Mouse (Mus musculus) left cerebral cortex, postnatal 14 days (tissue): Measurements from ENCODE around the gene Cd59b. TPM values are rescaled to one million over a fixed set of nuclear protein-coding genes. Genes with fewer than 3 reads are reported as not detected.

ENCODE experiments used
- DNase-seq, 2 experiments: peaks; one replicate each; pipeline ENCODE4 v3.0.0; 2021 to 2022; ENCODE audit warnings: low spot score in 2 of 2, mixed read lengths in 1 of 2
- intact Hi-C: fragments of 180-260 bp; cut with DNase I; formaldehyde crosslinking; loops from one replicate; pipeline ENCODE4 v1.15.1; 2025
- long read RNA-seq, 2 experiments: library from polyadenylated mRNA; stranded (forward); transcript quantifications; one replicate each; pipeline ENCODE4 v2.0.0; 2021
- total RNA-seq, 2 experiments: library from RNA; stranded (reverse); gene quantifications; 2 replicates each; pipeline ENCODE4 v1.2.3; 2021

Cd59b gene
- total RNA-seq: under 1 TPM; 0.59 to 0.88 TPM
- long read RNA-seq, experiment 1: 0 reads
- long read RNA-seq, experiment 2: 0 reads

DNA sequence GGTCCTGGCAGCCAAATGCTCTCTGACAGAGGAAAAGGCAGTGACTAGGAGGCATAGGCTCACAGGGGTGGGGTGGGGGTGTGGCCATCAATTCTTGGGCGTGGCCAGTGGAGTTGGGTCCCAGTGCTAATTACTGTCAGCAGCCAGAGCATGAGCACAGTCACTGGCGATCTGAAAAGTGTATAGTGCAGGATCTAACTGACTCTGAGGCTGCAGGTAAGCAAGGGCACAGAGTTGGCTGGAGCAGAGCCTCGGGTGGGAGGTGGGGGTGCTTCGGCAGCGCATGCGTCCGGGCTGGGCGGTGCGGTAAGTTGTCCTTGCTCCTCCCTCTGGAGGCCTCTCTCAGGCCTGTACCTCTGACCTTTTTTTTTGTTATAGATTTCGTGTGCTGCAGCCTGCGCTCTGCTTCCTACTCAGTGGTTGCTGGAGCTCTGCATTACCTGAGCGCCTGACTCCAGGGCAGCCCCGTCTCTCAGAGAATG lies at the start of gene Cd59b:
Gene Cd59b (plus strand): TSS at position 146 of the 482 bp plus-strand sequence.
- DNase-seq: no peak
- intact Hi-C loops: no loop called here

DNA sequence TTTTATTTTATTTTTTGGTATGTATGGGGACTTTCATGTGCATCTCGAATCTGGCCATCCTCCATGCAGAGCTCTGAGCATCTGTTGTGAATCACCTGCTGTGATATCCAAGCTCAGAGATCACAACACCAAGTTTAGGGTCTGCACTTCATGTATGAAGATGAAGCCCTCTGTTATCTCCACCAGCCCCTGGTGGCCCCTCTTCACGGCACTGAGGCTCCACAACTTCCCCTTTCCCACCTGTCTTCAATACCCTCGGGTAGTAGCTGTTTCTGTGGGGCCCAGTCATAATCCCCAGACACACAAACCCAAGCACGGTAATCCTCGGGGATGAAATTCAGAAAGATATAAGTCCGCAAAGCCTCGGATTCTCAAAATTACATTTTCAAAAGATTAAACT lies 46.6 kb upstream of the Cd59b start:
- no peak for DNase-seq
- intact Hi-C loops: no loop called here

DNA sequence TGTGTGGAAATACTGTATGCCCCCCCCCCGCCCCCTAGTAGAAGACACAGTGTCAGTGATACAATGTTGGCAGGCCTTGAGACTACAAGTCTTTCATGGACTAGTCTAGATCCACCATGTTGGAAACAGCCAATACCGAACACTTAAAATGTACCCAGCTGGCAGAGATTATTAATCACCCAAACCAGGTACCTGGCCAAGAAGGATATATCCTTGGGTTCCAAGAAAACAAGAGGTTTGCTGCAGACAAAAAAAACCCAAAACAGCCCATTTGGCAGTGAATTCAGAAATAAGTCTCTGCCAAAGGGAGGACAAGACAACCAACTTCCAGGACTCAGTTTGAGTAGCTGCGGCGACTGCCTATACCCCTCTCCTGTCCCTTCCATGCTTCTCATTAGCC lies 45.0 kb upstream of the Cd59b start:
- no peak for DNase-seq
- intact Hi-C loops: no loop called here

DNA sequence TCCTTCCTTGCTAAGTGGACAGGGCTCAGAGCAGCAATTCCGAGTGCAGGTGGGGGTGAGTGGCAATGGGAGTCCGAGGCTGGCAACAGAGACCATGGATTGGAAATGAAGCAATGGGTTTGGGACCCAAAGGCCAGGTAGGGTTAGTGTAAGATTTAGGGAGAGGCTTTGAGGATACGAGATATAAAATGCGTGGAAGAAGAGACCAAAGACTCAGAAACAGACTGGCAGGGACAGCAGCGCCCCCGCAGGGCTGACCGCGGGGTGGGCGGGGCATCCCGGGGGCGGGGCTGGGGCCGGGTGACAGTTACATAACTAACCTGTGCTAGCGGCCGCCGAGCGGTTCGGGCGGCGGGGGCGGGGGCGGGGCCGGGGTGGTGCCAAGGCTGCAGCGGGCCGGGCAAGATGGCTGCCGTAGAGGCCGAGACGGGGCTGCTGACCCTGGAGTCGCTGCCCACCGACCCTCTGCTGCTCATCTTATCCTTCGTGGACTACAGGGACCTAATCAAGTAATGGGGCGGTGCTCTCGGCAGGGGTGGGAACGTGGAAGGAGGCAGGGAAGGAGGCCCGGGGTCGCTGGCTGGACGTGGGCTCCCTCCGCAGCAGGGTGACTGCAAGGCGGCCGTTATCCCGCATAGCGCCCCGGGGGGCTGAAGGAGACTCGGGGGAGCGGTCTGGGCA lies 42.1 kb upstream of the Cd59b start, which contains the start of gene Fbxo3:
Gene Fbxo3 (plus strand): TSS at position 264 of the 681 bp plus-strand sequence.
- intact Hi-C loops: no loop called here

DNA sequence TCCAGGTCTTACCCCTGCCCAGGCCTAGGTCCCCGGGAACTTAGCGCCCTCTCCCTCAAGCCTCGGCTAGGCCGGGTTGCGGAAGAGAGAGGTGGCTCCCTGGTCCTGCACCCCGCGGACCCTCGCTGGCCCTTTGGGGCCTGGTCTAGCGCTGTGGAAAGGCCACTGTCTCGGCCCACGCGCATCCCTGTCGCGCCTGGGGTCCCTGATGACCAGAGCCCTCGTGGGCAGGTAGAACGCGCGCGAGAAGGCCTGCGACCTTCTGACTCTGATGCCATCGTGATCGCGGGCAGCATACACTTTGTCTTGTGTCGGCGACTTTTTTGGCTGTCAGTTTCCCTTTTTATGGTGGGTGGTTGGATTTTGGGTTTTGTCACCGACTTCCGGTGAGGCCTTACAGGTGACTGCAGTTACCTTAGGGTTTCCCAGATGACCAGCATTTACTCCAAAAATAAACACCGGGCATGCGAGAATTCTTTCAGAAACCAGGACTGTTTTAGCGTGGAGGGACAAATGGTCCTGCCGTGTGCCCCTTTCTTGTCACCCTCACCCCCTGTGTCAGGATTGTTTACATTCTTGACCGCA lies 41.4 kb upstream of the Cd59b start, which contains the start of gene 4931422A03Rik:
Gene 4931422A03Rik (minus strand): TSS at position 223 of the 585 bp plus-strand sequence.
- DNase-seq: peak; percentile 16
- intact Hi-C loops: no loop called here

More for the DNA sequence above, 42.1 kb upstream of the Cd59b start, which contains the start of gene Fbxo3:
- DNase-seq: peak; percentile 71 to 77

DNA sequence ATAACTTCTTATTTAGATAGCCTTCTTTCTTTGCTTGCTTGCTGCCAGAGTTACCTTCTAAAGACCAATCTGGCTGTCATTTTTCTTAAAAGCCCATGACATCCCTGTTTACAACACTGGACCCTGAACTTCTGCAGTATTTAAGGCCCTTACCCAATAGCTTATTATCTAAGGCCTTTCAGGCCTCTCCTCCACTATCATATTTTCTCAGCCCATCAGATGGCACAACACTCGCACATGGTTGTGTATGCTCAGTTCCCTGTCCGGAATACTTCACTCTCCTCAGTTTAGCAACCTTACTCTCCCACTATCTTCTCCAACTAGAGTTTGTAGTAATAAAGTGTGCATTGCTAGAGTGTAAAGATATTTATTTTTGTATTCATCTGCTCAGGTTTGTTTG lies 40.6 kb upstream of the Cd59b start:
- intact Hi-C loops: no loop called here

DNA sequence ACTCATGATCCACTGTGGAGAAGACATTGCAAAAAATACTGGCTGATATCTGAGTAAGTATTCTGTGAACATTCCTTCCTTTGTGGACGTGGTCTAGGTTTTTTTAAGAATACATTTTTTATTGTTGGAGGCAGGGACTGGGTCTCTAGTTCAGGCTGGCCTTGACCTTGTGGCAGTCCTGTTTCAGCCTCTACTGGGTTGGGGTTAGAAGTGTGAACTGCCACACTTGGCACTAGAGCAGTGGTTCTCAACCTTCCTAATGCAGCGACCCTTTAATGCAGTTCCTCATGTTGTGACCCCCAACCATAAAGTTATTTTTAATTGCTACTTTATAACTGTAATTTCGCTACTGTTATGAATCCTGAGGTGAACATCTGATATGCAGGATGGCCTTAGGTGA lies 39.3 kb upstream of the Cd59b start:
- intact Hi-C loops: loop anchor here (10.0 kb wide), 2 partner anchors 94 to 394 kb away; partner anchors contain the start of gene A930018P22Rik
- no peak for DNase-seq

More for the DNA sequence above, 40.6 kb upstream of the Cd59b start:
- no peak for DNase-seq

DNA sequence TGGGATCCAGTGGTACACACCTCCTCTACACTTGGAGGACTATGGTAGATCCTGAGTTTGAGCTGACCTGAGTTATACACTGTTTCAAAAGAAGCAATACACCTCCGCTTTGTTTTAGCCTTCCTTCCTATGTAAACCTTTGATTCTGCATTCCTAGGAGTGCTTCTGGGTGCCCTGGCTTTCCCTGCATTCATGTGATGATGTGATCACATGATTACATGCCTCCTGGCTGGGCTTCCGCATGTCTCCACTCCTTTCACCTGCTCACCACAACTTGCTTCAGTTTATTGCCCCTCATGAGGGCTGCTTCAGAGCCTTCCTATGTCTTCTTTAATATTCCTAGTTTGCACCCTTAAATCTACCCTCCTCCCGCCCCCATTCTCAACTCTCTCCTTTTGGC lies 37.6 kb upstream of the Cd59b start:
- no peak for DNase-seq
- intact Hi-C loops: loop anchor here (10.0 kb wide), 2 partner anchors 93 to 393 kb away; partner anchors contain the start of gene A930018P22Rik

DNA sequence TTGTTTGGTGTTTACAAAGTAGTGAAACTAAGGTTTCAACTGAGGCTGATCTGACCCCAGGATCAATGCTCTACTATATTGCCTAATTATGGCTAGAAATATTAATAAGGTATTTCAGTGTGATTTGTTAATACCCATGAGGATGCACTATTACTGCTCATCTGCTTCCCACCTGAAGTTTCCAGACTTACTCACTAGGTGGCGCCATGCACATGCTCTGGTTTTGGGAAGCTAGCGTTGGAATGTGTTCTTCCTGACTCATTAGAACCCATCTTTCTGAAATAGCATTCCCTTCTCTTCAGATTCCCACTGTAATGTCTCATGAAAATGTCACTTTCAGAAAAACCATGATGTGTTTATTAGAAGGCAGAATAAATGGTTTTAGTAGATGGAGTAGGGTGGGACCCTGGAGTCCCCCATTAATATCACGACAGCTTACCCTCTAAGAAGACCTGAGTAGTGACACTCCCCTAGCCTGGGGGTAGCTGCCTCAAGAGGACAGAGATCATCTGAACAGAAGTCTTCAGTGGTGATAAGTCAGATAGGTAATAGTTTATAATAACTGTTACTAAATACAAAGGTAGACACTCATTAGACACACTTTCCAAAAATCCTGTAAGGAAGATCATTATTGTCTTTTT lies 34.7 kb upstream of the Cd59b start:
- peak; percentile 74 to 79 for DNase-seq
- intact Hi-C loops: loop anchor here (10.0 kb wide), 2 partner anchors 90 to 390 kb away; partner anchors contain the start of gene A930018P22Rik

DNA sequence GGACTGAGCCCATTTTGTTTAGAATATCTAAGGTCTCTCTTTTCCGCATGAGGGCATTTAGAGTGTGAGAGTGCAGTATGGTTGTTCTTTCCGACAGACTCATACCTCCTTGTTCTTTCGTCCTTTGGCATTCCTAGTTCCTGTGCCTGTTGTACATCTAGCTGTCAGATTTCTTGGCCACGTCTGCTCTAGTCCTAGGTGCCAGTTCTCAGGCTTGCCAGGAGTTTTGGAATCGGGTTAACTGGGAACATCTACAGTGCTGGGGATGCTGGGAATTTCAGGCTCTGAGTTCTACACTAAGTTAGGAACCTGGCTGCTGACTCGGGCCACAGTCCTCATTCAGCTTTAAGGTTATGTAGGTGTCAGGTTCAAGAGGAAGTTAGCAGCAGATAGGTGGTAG lies 34.1 kb upstream of the Cd59b start:
- DNase-seq: no peak
- intact Hi-C loops: loop anchor here (10.0 kb wide), 2 partner anchors 89 to 389 kb away; partner anchors contain the start of gene A930018P22Rik

DNA sequence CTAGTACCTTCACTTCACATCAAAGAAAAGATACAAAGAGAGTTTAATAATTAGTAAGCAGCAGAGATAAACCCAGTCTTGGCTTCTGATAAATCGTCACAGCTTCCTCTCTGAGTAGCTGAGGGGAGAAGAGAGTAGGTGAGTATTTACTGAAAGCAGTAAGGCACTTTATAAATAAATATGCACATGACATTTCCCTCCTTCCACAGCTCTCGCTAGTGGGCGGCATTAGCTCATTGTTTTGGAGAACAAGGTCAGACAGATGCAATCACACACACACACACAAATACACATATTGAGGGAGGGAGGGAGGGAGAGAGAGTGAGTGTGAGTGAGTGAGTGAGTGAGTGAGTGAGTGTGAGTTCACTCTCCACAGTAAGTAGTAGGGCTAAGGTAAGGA lies 33.3 kb upstream of the Cd59b start:
- intact Hi-C loops: loop anchor here (10.0 kb wide), 2 partner anchors 88 to 388 kb away; partner anchors contain the start of gene A930018P22Rik
- no peak for DNase-seq

DNA sequence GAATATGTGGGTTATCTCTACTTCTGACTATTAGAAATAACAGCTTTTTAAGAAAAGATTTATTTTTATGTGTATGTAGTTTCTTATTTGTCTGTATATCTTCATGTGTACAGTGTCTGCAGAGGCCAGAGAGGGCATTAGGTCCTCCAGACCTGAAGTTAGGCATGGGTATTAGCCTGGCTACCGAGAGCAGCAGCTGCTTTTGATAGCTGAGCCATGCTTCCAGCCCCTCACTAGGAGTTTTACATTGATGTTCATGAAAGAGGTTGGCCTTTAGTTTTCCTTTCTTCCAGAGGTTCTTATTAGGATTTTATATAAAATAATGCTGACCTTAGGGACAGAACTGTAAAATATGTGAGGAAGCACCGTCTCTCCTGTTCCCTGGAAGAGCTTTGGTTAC lies 31.4 kb upstream of the Cd59b start:
- intact Hi-C loops: loop anchor here (10.0 kb wide), 2 partner anchors 87 to 387 kb away; partner anchors contain the start of gene A930018P22Rik
- no peak for DNase-seq

DNA sequence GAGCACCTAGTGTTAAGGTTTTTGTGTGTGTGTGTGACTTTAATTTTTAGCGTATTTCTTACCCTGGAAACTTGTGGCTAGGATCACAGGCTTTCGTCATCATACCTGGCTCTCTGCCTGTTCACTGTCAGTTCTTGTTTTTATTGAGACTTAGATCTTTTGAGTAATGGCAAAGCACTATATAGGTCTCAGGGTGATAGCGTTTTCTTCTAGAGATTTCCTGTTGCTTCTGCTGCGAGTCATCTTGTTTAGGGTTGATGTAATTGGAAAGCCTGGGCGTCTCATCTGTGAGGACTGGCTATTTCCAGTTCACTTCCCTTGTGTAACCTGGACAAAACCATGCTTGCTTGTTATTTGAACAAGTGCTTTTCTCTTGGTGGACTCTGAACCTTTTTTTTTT lies 28.0 kb upstream of the Cd59b start:
- no peak for DNase-seq
- intact Hi-C loops: no loop called here

DNA sequence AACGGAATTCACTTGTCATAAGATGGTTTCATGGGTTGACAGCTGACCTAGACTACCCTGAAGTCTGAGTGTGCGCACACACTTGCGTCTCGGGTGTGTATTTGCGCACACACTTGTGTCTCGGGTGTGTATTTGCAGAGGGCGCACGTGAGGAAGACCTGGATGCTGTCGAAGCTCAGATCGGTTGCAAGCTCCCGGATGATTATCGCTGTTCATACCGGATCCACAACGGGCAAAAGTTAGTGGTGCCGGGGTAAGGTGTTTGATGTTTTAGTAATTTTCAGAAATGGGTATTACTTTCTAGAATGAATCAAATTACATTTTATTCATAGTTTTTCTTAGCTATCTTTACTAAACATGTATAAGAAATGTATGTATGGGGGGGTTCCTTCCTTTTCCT lies 26.9 kb upstream of the Cd59b start:
- DNase-seq: no peak
- intact Hi-C loops: no loop called here

DNA sequence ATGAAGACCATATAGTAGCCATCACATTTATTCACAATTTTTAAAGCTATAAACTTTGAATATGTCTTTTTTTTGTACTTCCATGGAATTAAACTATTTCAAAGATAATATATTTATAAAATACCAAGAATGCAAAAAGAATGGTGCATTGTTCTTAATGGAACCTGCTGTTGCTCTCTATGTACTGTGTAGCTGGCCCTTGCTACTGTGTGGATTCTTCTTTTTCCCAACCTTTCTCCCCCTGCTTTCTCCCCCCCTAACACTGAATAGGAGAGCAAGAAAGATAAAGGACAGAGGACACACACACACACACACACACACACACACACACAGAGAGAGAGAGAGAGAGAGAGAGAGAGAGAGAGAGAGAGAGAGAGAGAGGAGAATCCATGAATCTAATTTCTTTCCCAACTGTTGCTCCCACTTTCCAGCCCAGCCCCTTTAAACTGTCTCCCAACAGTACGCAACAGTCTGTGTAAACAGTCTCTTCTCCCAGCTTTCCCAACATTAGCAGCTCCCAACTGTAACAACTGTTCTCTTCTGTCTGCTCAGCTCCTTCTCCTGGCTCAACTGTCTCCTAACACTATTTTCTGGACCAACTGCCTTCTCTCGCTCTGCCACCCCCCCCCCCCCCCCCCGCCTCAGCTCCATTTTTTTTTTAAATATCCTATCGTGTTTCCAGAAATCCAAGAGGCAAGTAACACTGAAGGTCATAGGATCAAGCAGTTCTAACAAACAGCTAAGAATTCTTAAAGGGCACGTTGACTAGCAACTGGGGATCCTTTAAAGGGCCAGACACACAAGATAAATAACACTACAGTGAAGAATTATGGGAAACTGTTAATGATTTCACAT lies 25.8 kb upstream of the Cd59b start:
- intact Hi-C loops: no loop called here
- DNase-seq: no peak

DNA sequence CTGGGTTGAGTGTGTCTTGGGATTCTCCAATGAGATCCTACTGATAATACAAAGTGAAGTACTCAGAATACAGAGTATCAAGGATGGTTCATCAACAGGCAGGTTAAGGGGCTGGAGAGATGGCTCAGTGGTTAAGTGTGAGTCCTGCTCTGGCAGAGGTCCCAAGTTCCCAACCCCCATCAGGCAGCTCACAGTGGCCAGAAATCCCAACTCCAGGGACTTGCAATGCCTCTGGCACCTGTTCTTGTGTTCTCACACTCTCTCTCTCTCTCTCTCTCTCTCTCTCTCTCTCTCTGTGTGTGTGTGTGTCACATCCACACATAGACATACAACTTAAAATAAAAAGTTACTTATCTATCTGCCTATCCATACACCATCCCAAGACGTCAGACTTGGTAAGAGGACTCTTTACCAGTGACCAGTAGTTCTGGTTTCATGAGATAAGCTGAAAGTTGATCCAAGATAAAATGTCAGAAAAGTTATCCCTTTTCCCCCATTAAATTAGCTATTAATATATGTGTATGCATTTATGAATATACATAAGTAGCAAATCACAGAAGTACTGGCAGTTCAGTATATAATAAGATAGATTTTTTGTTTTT lies 25.1 kb upstream of the Cd59b start:
- intact Hi-C loops: no loop called here
- DNase-seq: no peak

DNA sequence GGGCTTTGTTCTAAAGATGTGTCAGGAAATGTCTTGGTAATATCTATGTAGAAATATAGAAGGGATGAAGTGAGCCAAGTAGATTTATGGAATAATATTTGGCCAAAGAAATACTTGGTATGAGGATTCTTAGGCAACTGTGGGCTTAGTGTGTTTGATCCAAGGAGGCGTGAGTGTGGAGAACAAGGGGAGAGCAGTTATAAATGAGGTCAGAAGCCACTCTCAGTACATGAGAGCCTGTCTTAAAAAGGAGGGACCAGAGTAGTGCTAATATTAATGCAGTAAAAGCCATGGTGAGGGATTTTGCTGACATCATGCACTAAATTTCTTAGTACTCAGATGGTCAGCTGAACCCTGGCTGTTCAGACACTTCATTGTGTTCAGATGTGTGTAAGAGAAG lies 11.3 kb upstream of the Cd59b start:
- intact Hi-C loops: no loop called here

DNA sequence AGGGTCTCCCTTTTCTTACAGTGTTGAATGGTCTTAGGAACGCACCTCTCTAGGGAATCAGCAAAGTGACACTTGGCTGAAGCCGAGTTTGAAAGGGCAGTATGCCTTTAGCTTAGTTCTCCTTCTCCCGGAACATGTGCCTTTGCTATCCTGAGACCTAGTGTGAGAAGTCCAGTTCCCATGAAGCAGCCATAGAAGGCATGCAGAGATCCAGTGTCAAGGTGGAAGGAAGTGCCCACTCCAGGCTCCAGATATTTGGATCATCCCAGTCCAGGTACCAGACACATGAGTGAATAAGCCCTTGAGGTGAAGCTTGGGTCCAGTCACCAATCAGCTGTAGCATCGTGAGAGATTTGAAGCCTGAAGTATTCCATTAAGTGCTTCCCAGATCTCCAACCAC lies 10.7 kb upstream of the Cd59b start:
- DNase-seq: no peak
- intact Hi-C loops: no loop called here

More for the DNA sequence above, 11.3 kb upstream of the Cd59b start:
- no peak for DNase-seq

DNA sequence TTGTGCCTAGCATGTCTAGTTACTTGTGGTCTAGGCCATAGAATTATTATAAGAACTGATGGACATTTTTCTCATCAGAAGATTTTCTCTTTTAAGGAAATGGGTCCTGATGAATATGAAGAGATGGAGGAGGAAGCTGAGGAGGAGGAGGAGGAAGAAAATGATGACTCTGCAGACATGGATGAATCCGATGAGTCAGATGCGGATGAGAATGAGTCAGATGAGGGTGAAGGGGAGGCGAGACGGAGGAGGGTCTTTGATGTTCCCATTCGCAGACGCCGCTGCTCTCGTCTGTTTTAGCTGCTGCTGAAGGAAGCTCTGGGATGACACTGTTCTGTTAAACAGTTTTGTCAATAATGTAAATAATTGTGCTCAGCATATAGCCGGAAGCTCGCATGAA lies 9.9 kb upstream of the Cd59b start:
- intact Hi-C loops: no loop called here
- DNase-seq: no peak
